Mouse (Mus musculus) hindbrain, embryonic 16.5 days (tissue): ENCODE data around the gene Fkbp11. TPM values are rescaled to one million over a fixed set of nuclear protein-coding genes. Genes with fewer than 3 reads are reported as not detected.

ENCODE experiments used
- ATAC-seq: fragments of 200-750 bp; cut with Nextera tagmentation; 2 replicates; pipeline ENCODE4 v1.8.0; 2017; ENCODE audit warnings: moderate TSS enrichment, moderate library complexity
- H3K27ac ChIP-seq: fragments of 300-500 bp; sonication (generic); 2 replicates; pipeline ENCODE4 v1.5.1; 2014; ENCODE audit warnings: low read depth, mild to moderate bottlenecking, control low read depth, low read length, moderate library complexity
- H3K27me3 ChIP-seq: fragments of 300-500 bp; sonication (generic); replicated peaks from 2 replicates; pipeline ENCODE4 v1.6.1; 2014; ENCODE audit warnings: low read length; ENCODE audit not compliant: control insufficient read depth, insufficient read depth
- H3K36me3 ChIP-seq: fragments of 300-500 bp; sonication (generic); 2 replicates; pipeline ENCODE4 v1.6.1; 2014; ENCODE audit warnings: mild to moderate bottlenecking, low read length, moderate library complexity, mixed read lengths; ENCODE audit not compliant: control insufficient read depth, insufficient read depth
- H3K4me1 ChIP-seq: fragments of 300-500 bp; sonication (generic); 2 replicates; pipeline ENCODE4 v1.6.1; 2014; ENCODE audit warnings: low read depth, low read length; ENCODE audit not compliant: control insufficient read depth, insufficient read depth
- H3K4me2 ChIP-seq: fragments of 300-500 bp; sonication (generic); 2 replicates; pipeline ENCODE4 v1.6.1; 2014; ENCODE audit warnings: mild to moderate bottlenecking, low read length, control low read depth, moderate library complexity
- H3K4me3 ChIP-seq: fragments of 300-500 bp; sonication (generic); 2 replicates; pipeline ENCODE4 v1.5.1; 2014; ENCODE audit warnings: mild to moderate bottlenecking, low read length, control low read depth, moderate library complexity
- H3K9ac ChIP-seq: fragments of 300-500 bp; sonication (generic); 2 replicates; pipeline ENCODE4 v1.6.1; 2014; ENCODE audit warnings: low read depth, mild to moderate bottlenecking, control low read depth, low read length, moderate library complexity
- H3K9me3 ChIP-seq: fragments of 300-500 bp; sonication (generic); 2 replicates; pipeline ENCODE4 v1.6.1; 2014; ENCODE audit warnings: mild to moderate bottlenecking, low read length, moderate library complexity; ENCODE audit not compliant: control insufficient read depth
- WGBS: fragments of 180-500 bp; shearing (Covaris S2); extraction: QIAGEN DNeasy Blood & Tissue Kit; methylation state at CpG from one replicate; pipeline ENCODE4 v1.1.7; 2014; 5-methylcytosine and 5-hydroxymethylcytosine counted together
- polyA plus RNA-seq: library from polyadenylated mRNA; unstranded; fragments of >200 nt; fragmentation: Nextera tagmentation; extraction: Ambion mirVana; gene quantifications from 2 replicates; pipeline ENCODE4 v1.2.1, GENCODE M21; 2015

Gene Fkbp11
- polyA plus RNA-seq, 1 experiment from 2014 or later = 6.3 TPM

DNA sequence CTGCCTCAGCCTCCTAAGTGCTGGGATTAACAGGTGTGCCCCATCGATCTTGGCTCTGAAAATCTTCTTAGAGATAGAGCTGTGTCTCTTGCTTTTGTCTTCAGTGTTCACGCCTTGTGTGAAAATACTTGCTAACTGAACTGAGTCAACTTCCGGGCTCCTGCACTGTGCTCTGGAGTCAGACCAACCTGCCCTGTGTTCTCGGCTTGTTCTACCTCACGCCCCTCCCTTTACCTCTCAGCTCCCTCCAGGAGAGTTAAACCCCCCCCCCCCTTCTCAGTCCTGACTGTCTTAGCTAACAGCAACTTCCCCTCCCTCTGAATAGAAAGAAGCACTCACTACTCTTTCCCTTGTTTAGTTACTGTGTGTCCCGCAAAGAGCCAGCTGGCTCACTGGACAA, 2.8 kb upstream of the Fkbp11 start:
- Histone ChIP-seq H3K27me3 (peaks cover 4% of the 10 kb centered on the region; the same call in 1 of the 2 replicates), H3K4me2 (no peak overlapping the region), H3K9ac (no peak overlapping the region), H3K9me3 (no peaks in the 10 kb centered on the region), H3K36me3 (0 out of 2 replicates have a peak, but pooled peaks cover under 1% of the 10 kb centered on the region), H3K27ac (no peak overlapping the region), H3K4me3 (no peak overlapping the region), H3K4me1 (peaks cover 16% of the 10 kb centered on the region)
- 84% methylated on average over 6 of the region's 6 CpGs for WGBS
- no peak for ATAC-seq

GRCm38 (mm10) chr15:98729791-98730545, 2.0 kb upstream of the Fkbp11 start:
- 73% methylated on average over 7 of the region's 7 CpGs for WGBS
- peaks cover 16% of the 10 kb centered on the region for H3K4me1 ChIP-seq
- H3K4me3 ChIP-seq = no peak overlapping the region
- no peak overlapping the region for H3K9ac ChIP-seq
- H3K9me3 ChIP-seq = no peaks in the 10 kb centered on the region
- no peaks in the 10 kb centered on the region for H3K36me3 ChIP-seq
- ATAC-seq = no peak
- H3K27me3 ChIP-seq = peaks cover 4% of the 10 kb centered on the region; the same call in 1 of the 2 replicates
- H3K27ac ChIP-seq = no peak overlapping the region
- no peak overlapping the region for H3K4me2 ChIP-seq

DNA sequence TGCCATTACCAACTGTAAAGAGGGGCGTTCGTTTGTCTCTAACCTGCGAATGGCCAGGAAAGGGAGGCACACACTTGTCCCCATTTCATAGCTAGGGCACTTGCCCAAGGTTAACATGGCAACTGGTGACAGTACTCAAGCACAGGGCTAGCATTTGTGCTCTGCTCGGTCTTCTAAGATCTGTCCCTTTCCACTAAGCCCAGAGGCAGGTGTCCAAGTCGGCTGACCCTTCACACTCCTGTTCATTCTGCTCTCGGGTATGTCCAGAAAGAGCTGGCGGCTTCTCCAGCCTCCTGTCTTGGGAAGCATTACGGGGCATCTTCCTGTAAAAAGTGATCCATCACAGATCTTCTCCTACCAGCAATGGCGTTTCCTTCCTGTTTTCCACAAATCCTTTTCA, 368 bp upstream of the Fkbp11 start:
- H3K27ac ChIP-seq = no peak overlapping the region
- peak overlapping the region; percentile 99 for H3K4me2 ChIP-seq
- no peaks in the 10 kb centered on the region for H3K9me3 ChIP-seq
- WGBS = 46% methylated on average over 9 of the region's 9 CpGs
- peaks cover 16% of the 10 kb centered on the region for H3K4me1 ChIP-seq
- peak overlapping the region; percentile 65; the same call in 1 of the 2 replicates for H3K9ac ChIP-seq
- 0 out of 2 replicates have a peak, but pooled peaks have one; percentile 9 for ATAC-seq
- peaks cover 4% of the 10 kb centered on the region; the same call in 1 of the 2 replicates for H3K27me3 ChIP-seq
- H3K4me3 ChIP-seq = peak overlapping the region; percentile 55
- no peaks in the 10 kb centered on the region for H3K36me3 ChIP-seq

DNA sequence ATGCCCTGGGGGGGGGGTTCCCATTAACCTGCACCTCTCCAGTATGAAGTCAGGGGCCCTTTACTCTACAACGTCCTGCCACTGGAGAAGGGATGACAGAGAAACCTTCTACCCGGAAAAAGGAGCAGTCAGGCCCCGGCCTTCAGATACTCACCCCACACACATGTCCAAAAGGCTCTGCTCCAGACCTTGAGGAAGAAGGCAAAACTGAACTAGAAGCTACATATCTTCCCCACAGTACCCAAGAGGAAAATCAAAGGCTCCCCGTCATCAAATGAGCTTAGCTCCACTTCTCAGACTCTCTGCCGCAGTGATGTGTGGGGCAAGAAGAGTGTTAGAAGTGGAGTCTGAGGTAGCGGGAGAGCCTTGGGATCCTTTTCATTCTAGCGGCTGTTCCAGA, 1.3 kb downstream of the Fkbp11 start:
- peaks cover 16% of the 10 kb centered on the region for H3K4me1 ChIP-seq
- H3K36me3 ChIP-seq = no peaks in the 10 kb centered on the region
- 52% methylated on average over 7 of the region's 7 CpGs for WGBS
- no peak overlapping the region for H3K27ac ChIP-seq
- peak overlapping the region; percentile 55; the same call in 1 of the 2 replicates for H3K4me3 ChIP-seq
- no peak for ATAC-seq
- peak overlapping the region; percentile 99 for H3K4me2 ChIP-seq
- peaks cover 4% of the 10 kb centered on the region; the same call in 1 of the 2 replicates for H3K27me3 ChIP-seq
- no peaks in the 10 kb centered on the region for H3K9me3 ChIP-seq
- H3K9ac ChIP-seq = no peak overlapping the region

DNA sequence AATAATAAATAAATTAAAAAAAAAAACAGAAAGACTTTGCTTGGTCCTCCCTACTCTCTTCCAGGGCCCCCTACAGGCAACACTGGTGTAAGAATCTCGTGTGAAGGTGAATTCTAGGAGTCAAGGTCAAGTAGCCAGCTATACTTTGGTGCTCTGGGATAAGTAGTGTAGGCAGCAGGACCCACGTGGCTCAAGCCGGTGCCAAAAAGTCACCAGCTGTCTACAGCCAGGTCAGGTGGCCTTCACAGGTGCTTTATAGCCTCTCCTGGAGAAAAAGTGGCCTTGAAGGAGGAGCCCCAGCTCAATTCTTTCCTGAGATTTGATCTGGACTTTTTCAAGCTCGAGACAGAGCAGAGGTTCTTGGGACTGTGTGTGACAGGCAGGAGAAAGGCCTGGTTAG, 1.9 kb downstream of the Fkbp11 start:
- H3K27ac ChIP-seq = no peak overlapping the region
- no peak overlapping the region for H3K4me2 ChIP-seq
- H3K4me1 ChIP-seq = peaks cover 16% of the 10 kb centered on the region
- H3K27me3 ChIP-seq = peaks cover 4% of the 10 kb centered on the region; the same call in 1 of the 2 replicates
- no peaks in the 10 kb centered on the region for H3K36me3 ChIP-seq
- ATAC-seq = no peak
- no peaks in the 10 kb centered on the region for H3K9me3 ChIP-seq
- H3K9ac ChIP-seq = no peak overlapping the region
- 78% methylated on average over 4 of the region's 4 CpGs for WGBS
- H3K4me3 ChIP-seq = no peak overlapping the region

- Histone ChIP-seq H3K27me3 (peaks cover 4% of the 10 kb centered on the region; the same call in 1 of the 2 replicates), H3K9ac (no peak overlapping the region), H3K27ac (no peak overlapping the region), H3K4me3 (no peak overlapping the region), H3K4me1 (peaks cover 16% of the 10 kb centered on the region), H3K9me3 (no peaks in the 10 kb centered on the region), H3K4me2 (peak overlapping the region; percentile 20), H3K36me3 (no peaks in the 10 kb centered on the region)
- 26% methylated on average over 19 of the region's 19 CpGs for WGBS
- no peak for ATAC-seq
Observed at GRCm38 (mm10) chr15:98724441-98724840, 3.6 kb downstream of the Fkbp11 start.

- H3K4me2 ChIP-seq = no peak overlapping the region
- peaks cover 11% of the 10 kb centered on the region for H3K4me1 ChIP-seq
- H3K9me3 ChIP-seq = no peaks in the 10 kb centered on the region
- WGBS = 66% methylated on average over 14 of the region's 14 CpGs
- no peak overlapping the region for H3K4me3 ChIP-seq
- H3K27ac ChIP-seq = no peak overlapping the region
- H3K36me3 ChIP-seq = no peaks in the 10 kb centered on the region
- no peak overlapping the region for H3K9ac ChIP-seq
- ATAC-seq = no peak
- H3K27me3 ChIP-seq = peaks cover 4% of the 10 kb centered on the region; the same call in 1 of the 2 replicates
Observed at GRCm38 (mm10) chr15:98722854-98723253, 5.1 kb downstream of the Fkbp11 start.

GRCm38 (mm10) chr15:98722191-98722590, 5.8 kb downstream of the Fkbp11 start:
- no peaks in the 10 kb centered on the region for H3K36me3 ChIP-seq
- no peaks in the 10 kb centered on the region for H3K9me3 ChIP-seq
- no peak for ATAC-seq
- H3K9ac ChIP-seq = no peak overlapping the region
- peaks cover 5% of the 10 kb centered on the region for H3K4me1 ChIP-seq
- H3K27me3 ChIP-seq = peaks cover 4% of the 10 kb centered on the region; the same call in 1 of the 2 replicates
- no peak overlapping the region for H3K4me2 ChIP-seq
- no peak overlapping the region for H3K4me3 ChIP-seq
- 67% methylated on average over 8 of the region's 8 CpGs for WGBS
- H3K27ac ChIP-seq = no peak overlapping the region

DNA sequence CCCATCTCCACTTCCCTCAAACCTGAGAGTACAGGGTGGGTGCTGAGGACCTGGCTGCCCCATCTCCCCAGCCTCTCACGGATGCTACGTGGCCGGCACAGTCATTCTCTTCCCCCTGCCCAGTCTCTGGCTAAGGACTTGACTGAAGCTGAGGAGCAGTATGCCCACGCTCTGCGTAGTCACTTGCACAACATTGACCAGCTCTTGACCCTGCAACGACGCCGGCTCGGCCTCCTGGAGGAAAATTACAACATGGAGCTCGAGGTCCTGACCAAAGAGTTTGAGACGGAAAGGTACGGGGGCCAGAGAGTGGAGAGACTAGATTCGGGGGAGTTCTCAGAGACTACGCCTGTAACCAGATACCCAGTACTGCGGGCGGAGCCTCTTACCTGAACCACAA, 10.7 kb downstream of the Fkbp11 start:
- no peaks in the 10 kb centered on the region for H3K9me3 ChIP-seq
- ATAC-seq = no peak
- no peaks in the 10 kb centered on the region for H3K4me1 ChIP-seq
- no peak overlapping the region for H3K4me3 ChIP-seq
- 70% methylated on average over 16 of the region's 16 CpGs for WGBS
- no peak overlapping the region for H3K9ac ChIP-seq
- H3K36me3 ChIP-seq = no peaks in the 10 kb centered on the region
- H3K4me2 ChIP-seq = no peak overlapping the region
- H3K27ac ChIP-seq = no peak overlapping the region
- H3K27me3 ChIP-seq = no peaks in the 10 kb centered on the region
